Mouse (Mus musculus) neural tube, embryonic 14.5 days (tissue): Measurements from ENCODE around the gene Epb41l4b. TPM values are rescaled to one million over a fixed set of nuclear protein-coding genes. Genes with fewer than 3 reads are reported as not detected.

Experiments
- ATAC-seq: fragments of 200-750 bp; cut with Nextera tagmentation; 2 replicates; pipeline ENCODE4 v1.8.0; 2017; ENCODE audit warnings: low read depth, mild to moderate bottlenecking, moderate TSS enrichment, moderate library complexity
- H3K27ac ChIP-seq: fragments of 300-500 bp; sonication (generic); 2 replicates; pipeline ENCODE4 v1.5.1; 2014; ENCODE audit warnings: low read depth, mild to moderate bottlenecking, control low read depth, low read length, moderate library complexity, mixed read lengths
- H3K27me3 ChIP-seq: fragments of 300-500 bp; sonication (generic); 2 replicates; pipeline ENCODE4 v1.6.1; 2014; ENCODE audit warnings: low read length; ENCODE audit not compliant: control insufficient read depth, insufficient read depth
- H3K36me3 ChIP-seq: fragments of 300-500 bp; sonication (generic); 2 replicates; pipeline ENCODE4 v1.6.1; 2014; ENCODE audit warnings: low read length, mixed read lengths; ENCODE audit not compliant: control insufficient read depth, insufficient read depth
- H3K4me1 ChIP-seq: fragments of 300-500 bp; sonication (generic); 2 replicates; pipeline ENCODE4 v1.6.1; 2014; ENCODE audit warnings: low read length; ENCODE audit not compliant: control insufficient read depth, insufficient read depth
- H3K4me2 ChIP-seq: fragments of 300-500 bp; sonication (generic); 2 replicates; pipeline ENCODE4 v1.6.1; 2014; ENCODE audit warnings: mild to moderate bottlenecking, low read depth, low read length, control low read depth
- H3K4me3 ChIP-seq: fragments of 300-500 bp; sonication (generic); 2 replicates; pipeline ENCODE4 v1.5.1; 2014; ENCODE audit warnings: low read depth, low read length, control low read depth, mixed read lengths
- H3K9ac ChIP-seq: fragments of 300-500 bp; sonication (generic); replicated peaks from 2 replicates; pipeline ENCODE4 v1.6.1; 2014; ENCODE audit warnings: low read depth, mild to moderate bottlenecking, control low read depth, low read length, mixed read lengths
- H3K9me3 ChIP-seq: fragments of 300-500 bp; sonication (generic); 2 replicates; pipeline ENCODE4 v1.6.1; 2016; ENCODE audit warnings: low read length; ENCODE audit not compliant: control insufficient read depth
- WGBS: fragments of 180-500 bp; shearing (Covaris S2); extraction: QIAGEN DNeasy Blood & Tissue Kit; methylation state at CpG from one replicate; pipeline ENCODE4 v1.1.7; 2014; 5-methylcytosine and 5-hydroxymethylcytosine counted together
- polyA plus RNA-seq: library from polyadenylated mRNA; unstranded; fragments of >200 nt; fragmentation: Nextera tagmentation; extraction: Ambion mirVana; gene quantifications from 2 replicates; pipeline ENCODE4 v1.2.1, GENCODE M21; 2014

Epb41l4b gene
- polyA plus RNA-seq, 1 experiment from 2014 or later, result 6.5 TPM

DNA sequence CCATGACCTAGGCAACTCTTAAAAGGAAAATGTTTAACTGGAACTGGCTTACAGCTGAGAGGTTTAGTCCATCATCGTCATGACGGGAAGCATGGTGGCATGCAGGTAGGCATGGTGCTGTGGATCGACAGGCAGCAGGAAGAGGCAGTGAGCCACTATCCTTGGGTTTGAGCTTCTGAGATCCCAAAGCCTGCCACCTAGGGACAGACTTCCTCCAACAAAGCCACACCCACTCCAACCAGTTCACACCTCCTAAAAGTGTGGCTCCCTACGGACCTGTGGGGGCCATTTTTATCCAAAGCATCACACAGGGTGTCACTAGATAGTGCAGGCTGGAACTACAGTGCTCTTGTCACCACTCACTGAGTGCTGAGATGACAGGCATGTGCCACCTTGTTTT, 31.8 kb downstream of the Epb41l4b start:
- H3K36me3 ChIP-seq, result no peaks in the 10 kb centered on the region
- no peaks in the 10 kb centered on the region; the same call in 1 of the 2 replicates for H3K4me1 ChIP-seq
- H3K4me2 ChIP-seq, result no peak overlapping the region
- no peak for ATAC-seq
- no peaks in the 10 kb centered on the region for H3K27me3 ChIP-seq
- 85% methylated on average over 4 of the region's 4 CpGs for WGBS
- no peaks in the 10 kb centered on the region for H3K9me3 ChIP-seq
- H3K27ac ChIP-seq, result no peak overlapping the region
- H3K9ac ChIP-seq, result no peak overlapping the region
- no peak overlapping the region for H3K4me3 ChIP-seq

DNA sequence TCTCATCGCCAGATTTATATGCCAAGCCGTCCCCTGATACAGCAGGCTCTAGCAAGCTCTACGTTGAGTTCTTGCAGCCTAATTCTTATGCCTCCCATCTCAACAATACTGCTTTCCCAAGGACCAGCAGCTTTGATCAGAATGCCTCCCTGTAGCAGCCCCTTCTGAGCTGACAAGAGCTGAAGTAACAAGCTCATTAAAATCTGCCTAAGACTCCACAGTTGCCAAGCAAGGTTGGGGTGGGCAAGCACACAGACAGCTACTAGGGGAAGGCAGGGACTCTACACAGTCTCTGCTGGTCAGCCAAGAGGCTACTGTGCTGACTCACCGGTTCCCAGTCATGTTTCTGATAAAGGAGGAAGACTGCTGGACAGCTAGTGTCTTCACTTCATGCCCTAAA, 33.7 kb downstream of the Epb41l4b start:
- WGBS, result 86% methylated on average over 4 of the region's 4 CpGs
- H3K27ac ChIP-seq, result no peak overlapping the region

GRCm38 (mm10) chr4:57105339-57105738, 37.9 kb downstream of the Epb41l4b start:
- no peak overlapping the region for H3K9ac ChIP-seq
- no peak overlapping the region for H3K4me2 ChIP-seq
- 63% methylated on average over 6 of the region's 6 CpGs for WGBS
- H3K4me3 ChIP-seq, result no peak overlapping the region
- ATAC-seq, result no peak
- H3K27ac ChIP-seq, result no peak overlapping the region
- no peaks in the 10 kb centered on the region for H3K4me1 ChIP-seq
- no peaks in the 10 kb centered on the region for H3K36me3 ChIP-seq
- H3K27me3 ChIP-seq, result no peaks in the 10 kb centered on the region
- no peaks in the 10 kb centered on the region for H3K9me3 ChIP-seq

More for the DNA sequence above, 33.7 kb downstream of the Epb41l4b start:
- H3K9me3 ChIP-seq, result no peaks in the 10 kb centered on the region
- no peaks in the 10 kb centered on the region for H3K4me1 ChIP-seq
- H3K36me3 ChIP-seq, result no peaks in the 10 kb centered on the region
- no peak for ATAC-seq
- no peaks in the 10 kb centered on the region for H3K27me3 ChIP-seq
- no peak overlapping the region for H3K4me3 ChIP-seq
- no peak overlapping the region for H3K4me2 ChIP-seq
- no peak overlapping the region for H3K9ac ChIP-seq

DNA sequence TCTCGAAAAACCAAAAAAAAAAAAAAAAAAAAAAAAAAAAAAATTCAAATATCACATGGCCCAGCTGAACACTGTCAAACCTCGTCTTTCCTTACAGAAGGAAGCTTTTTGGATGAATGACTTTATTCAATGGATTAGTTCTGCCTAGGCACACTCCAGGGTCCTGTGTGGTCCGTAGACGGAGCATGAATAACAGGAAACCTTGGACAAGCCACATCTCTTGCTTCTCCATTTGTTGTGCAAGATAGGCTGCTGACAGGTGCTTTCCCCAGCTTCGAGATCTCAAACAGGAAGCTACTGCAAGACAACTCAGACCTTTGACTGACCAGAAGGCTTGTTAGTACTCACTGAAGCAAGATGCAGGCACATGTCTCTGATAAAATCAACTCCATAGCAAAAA, 39.4 kb downstream of the Epb41l4b start:
- no peak overlapping the region for H3K27ac ChIP-seq

DNA sequence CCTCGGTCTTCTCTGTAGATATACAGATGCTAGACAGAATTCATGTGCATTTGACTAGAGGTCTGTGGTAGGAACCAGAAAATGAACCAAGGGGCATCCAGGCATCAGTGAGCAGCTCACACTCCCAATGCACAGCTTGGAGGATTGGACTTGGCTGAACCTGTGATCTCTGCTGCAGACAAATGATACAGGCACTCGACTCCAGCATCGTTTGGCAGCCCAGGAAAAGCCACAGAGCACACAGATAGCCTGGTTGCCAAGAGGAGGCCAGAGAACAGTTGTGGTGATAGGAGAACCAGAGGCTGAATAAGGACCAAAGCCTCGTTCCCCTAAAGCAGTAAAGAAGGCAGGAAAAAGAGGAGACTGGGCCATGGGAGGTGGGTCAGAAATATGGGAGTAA, 42.1 kb downstream of the Epb41l4b start:
- no peaks in the 10 kb centered on the region for H3K36me3 ChIP-seq
- no peak overlapping the region for H3K4me2 ChIP-seq
- 84% methylated on average over 4 of the region's 4 CpGs for WGBS
- H3K27me3 ChIP-seq, result no peaks in the 10 kb centered on the region
- no peak for ATAC-seq
- H3K9ac ChIP-seq, result no peak overlapping the region
- no peak overlapping the region for H3K27ac ChIP-seq
- H3K9me3 ChIP-seq, result no peaks in the 10 kb centered on the region
- no peaks in the 10 kb centered on the region for H3K4me1 ChIP-seq
- no peak overlapping the region for H3K4me3 ChIP-seq

More for the DNA sequence above, 39.4 kb downstream of the Epb41l4b start:
- no peaks in the 10 kb centered on the region for H3K4me1 ChIP-seq
- 36% methylated on average over 4 of the region's 5 CpGs for WGBS
- H3K36me3 ChIP-seq, result no peaks in the 10 kb centered on the region
- H3K4me3 ChIP-seq, result no peak overlapping the region
- no peak for ATAC-seq
- no peak overlapping the region for H3K9ac ChIP-seq
- no peaks in the 10 kb centered on the region for H3K27me3 ChIP-seq
- no peaks in the 10 kb centered on the region for H3K9me3 ChIP-seq
- no peak overlapping the region for H3K4me2 ChIP-seq

DNA sequence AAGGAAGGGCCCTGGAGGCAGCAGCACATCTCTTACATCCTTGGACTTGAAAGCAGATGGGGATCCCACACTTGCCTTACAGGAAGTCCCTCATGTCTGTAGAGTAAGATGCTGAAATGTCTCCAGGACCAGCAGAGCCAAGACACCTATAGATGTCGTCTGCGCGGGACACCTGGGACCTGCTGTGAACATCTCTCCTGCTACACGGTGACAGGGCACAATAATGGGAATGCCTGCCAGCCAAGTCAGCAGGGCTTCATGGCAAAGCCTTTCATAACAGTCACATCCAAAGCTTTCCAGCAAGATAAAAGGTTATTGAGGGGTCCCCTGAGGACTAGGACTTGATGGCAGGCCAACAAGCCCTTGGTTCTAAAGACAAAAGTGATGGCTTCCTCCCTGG, 45.8 kb downstream of the Epb41l4b start:
- H3K36me3 ChIP-seq, result no peaks in the 10 kb centered on the region
- no peaks in the 10 kb centered on the region for H3K27me3 ChIP-seq
- H3K4me3 ChIP-seq, result no peak overlapping the region
- no peak overlapping the region for H3K4me2 ChIP-seq
- 81% methylated on average over 4 of the region's 4 CpGs for WGBS
- no peaks in the 10 kb centered on the region for H3K4me1 ChIP-seq
- ATAC-seq, result no peak
- H3K27ac ChIP-seq, result no peak overlapping the region
- no peaks in the 10 kb centered on the region for H3K9me3 ChIP-seq
- H3K9ac ChIP-seq, result no peak overlapping the region

DNA sequence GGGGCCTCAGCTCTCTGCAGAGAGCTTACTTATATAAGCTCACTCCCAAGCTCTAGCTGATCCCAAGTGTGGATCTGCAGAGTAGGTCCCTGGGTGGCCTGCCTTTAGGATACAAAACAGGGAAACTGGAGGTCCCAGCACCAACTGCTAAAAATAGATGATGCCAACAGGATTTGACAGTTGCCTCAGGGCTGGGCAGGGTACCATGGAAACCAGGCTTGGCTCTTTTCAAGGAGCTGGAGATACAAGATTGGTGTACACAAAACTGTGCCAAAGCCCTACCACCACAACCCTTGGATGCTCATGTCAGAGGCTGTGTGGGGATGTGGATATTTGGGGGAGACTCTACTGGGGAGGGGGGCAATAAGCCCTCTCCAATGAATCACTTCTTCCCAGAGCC, 47.7 kb downstream of the Epb41l4b start:
- Histone ChIP-seq H3K27ac (no peak overlapping the region), H3K27me3 (no peaks in the 10 kb centered on the region), H3K9ac (no peak overlapping the region), H3K36me3 (no peaks in the 10 kb centered on the region), H3K4me3 (no peak overlapping the region), H3K4me2 (no peak overlapping the region), H3K9me3 (no peaks in the 10 kb centered on the region), H3K4me1 (peaks cover 9% of the 10 kb centered on the region)
- ATAC-seq, result no peak

DNA sequence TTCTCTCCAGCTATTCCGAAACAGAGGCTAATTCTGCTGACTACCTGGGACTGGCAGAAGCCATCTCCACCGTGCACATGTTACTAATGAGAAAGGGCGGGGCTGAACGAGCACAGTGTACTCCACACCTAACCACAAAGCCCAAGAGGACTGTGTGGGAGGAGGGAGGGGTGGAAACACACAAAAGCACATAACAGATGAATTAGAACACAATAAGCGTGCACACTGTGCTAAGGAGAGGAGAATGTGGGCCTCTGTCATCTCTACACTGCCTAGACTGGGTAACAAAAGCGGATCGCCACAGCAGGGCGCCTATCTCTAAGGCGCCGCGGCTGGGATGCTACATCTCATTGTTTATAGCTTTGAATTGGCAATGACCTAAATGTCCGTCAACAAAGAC, 51.9 kb downstream of the Epb41l4b start:
- WGBS, result 12% methylated on average over 12 of the region's 12 CpGs
- Histone ChIP-seq H3K9me3 (no peaks in the 10 kb centered on the region), H3K4me1 (peaks cover 9% of the 10 kb centered on the region), H3K36me3 (no peaks in the 10 kb centered on the region), H3K27ac (peak overlapping the region; percentile 86), H3K27me3 (no peaks in the 10 kb centered on the region), H3K9ac (peak overlapping the region; percentile 37), H3K4me2 (peak overlapping the region; percentile 17; the same call in 1 of the 2 replicates), H3K4me3 (no peak overlapping the region)
- peak; percentile 94 for ATAC-seq

DNA sequence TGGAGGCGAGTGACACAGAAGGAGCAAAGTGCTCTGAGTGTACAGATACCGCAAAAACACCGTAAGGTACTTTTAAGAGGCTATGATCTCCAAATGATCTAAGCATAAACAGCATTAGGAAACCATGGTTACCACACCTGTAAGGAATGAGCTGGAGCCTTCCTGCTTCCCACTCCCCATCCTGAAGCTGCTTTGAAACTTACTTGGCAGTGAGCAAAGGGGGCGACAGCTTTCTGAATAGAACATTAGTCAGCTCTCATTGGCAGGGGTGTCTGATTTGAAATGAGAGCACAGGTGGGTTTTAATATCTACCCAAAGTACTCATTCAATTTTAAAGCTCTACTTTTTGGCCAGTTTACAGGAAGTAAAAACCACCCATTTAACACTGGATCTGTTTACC, 54.9 kb downstream of the Epb41l4b start:
- H3K4me3 ChIP-seq, result no peak overlapping the region
- H3K9me3 ChIP-seq, result no peaks in the 10 kb centered on the region
- H3K27me3 ChIP-seq, result no peaks in the 10 kb centered on the region
- ATAC-seq, result no peak
- H3K36me3 ChIP-seq, result no peaks in the 10 kb centered on the region
- no peak overlapping the region for H3K27ac ChIP-seq
- H3K4me2 ChIP-seq, result no peak overlapping the region
- H3K9ac ChIP-seq, result no peak overlapping the region
- peaks cover 9% of the 10 kb centered on the region for H3K4me1 ChIP-seq
- 84% methylated on average over 4 of the region's 4 CpGs for WGBS
